Mouse (Mus musculus) CH12.LX (cell line): ENCODE measurements around the gene Kalrn. TPM values are rescaled to one million over a fixed set of nuclear protein-coding genes. Genes with fewer than 3 reads are reported as not detected.

Source experiments
- DNase-seq: peaks from one replicate; pipeline ENCODE4 v3.0.0-alpha.2; 2013; ENCODE audit errors: extremely low read depth
- H3K27ac ChIP-seq: 2 replicates; pipeline ENCODE4 v1.5.1; 2012; ENCODE audit warnings: low read depth, mild to moderate bottlenecking, control low read depth, moderate library complexity; ENCODE audit not compliant: insufficient read depth
- H3K27me3 ChIP-seq: replicated peaks from 2 replicates; pipeline ENCODE3; 2012; ENCODE audit warnings: inconsistent platforms
- H3K36me3 ChIP-seq, 2 experiments: replicated peaks in 1 of 2; 2 replicates each; pipeline versions ENCODE3 to v1.6.1; 2012; ENCODE audit warnings: inconsistent platforms in 1 of 2, low read length in 1 of 2, mild to moderate bottlenecking in 1 of 2, mixed read lengths in 1 of 2, moderate library complexity in 1 of 2; ENCODE audit not compliant: control insufficient read depth in 1 of 2, insufficient read depth in 1 of 2
- H3K4me1 ChIP-seq, 2 experiments: 2 replicates each; pipeline ENCODE4 v1.6.1; 2012; ENCODE audit warnings: inconsistent platforms in 1 of 2, moderate library complexity in 1 of 2; ENCODE audit not compliant: insufficient read depth in 2 of 2, control insufficient read depth in 1 of 2
- H3K4me2 ChIP-seq: 2 replicates; pipeline ENCODE4 v1.6.1; 2012; ENCODE audit warnings: low read depth, mild to moderate bottlenecking, control low read depth; ENCODE audit not compliant: poor library complexity, insufficient read depth, severe bottlenecking
- H3K4me3 ChIP-seq, 3 experiments: fragments of 150-350 bp in 1 of 3; sonication (generic) in 1 of 3; replicated peaks in 1 of 3; 2 replicates each; pipeline versions ENCODE3 to v1.5.1; 2011 to 2012; ENCODE audit warnings: low read depth in 2 of 3, low read length in 2 of 3, mild to moderate bottlenecking in 2 of 3, moderate library complexity in 2 of 3, control low read depth in 1 of 3, improper control_type of control experiment in 1 of 3, inconsistent platforms in 1 of 3, mixed read lengths in 1 of 3; ENCODE audit not compliant: poor library complexity in 1 of 3
- H3K79me2 ChIP-seq: replicated peaks from 2 replicates; pipeline ENCODE4 v1.6.1; 2012; ENCODE audit warnings: mild to moderate bottlenecking, moderate library complexity; ENCODE audit not compliant: control insufficient read depth, poor library complexity, insufficient read depth, severe bottlenecking; ENCODE audit errors: extremely low read depth
- H3K9ac ChIP-seq: 2 replicates; pipeline ENCODE4 v1.6.1; 2012; ENCODE audit warnings: low read depth, mild to moderate bottlenecking, control low read depth, moderate library complexity; ENCODE audit not compliant: insufficient read depth
- H3K9me3 ChIP-seq: replicated peaks from 2 replicates; pipeline ENCODE3; 2012; ENCODE audit warnings: low read length, inconsistent platforms, mixed read lengths
- CHD2 ChIP-seq: IDR thresholded peaks from 2 replicates; pipeline ENCODE4 v1.6.1; 2011; ENCODE audit warnings: low read length, improper control_type of control experiment
- EP300 ChIP-seq: IDR thresholded peaks from 2 replicates; pipeline ENCODE4 v1.6.1; 2011; ENCODE audit warnings: low read length, improper control_type of control experiment
- GABPA ChIP-seq: IDR thresholded peaks from 2 replicates; pipeline ENCODE4 v1.6.1; 2012; ENCODE audit warnings: low read depth, low read length, improper control_type of control experiment, inconsistent platforms; ENCODE audit not compliant: insufficient replicate concordance
- IRF4 ChIP-seq: IDR thresholded peaks from 2 replicates; pipeline ENCODE4 v1.6.1; 2014; ENCODE audit warnings: low read depth, mild to moderate bottlenecking, inconsistent platforms, low read length, improper control_type of control experiment
- JUN ChIP-seq: IDR thresholded peaks from 2 replicates; pipeline ENCODE4 v1.6.1; 2011; ENCODE audit warnings: low read depth, mild to moderate bottlenecking, low read length, improper control_type of control experiment, moderate library complexity; ENCODE audit not compliant: insufficient read depth
- JUND ChIP-seq: conservative IDR thresholded peaks from 2 replicates; pipeline ENCODE4 v1.6.1; 2011; ENCODE audit warnings: low read depth, low read length, improper control_type of control experiment
- MAFK ChIP-seq: IDR thresholded peaks from 2 replicates; pipeline ENCODE4 v1.6.1; 2011; ENCODE audit warnings: low read length, improper control_type of control experiment; ENCODE audit not compliant: insufficient replicate concordance
- MAZ ChIP-seq: IDR thresholded peaks from 2 replicates; pipeline ENCODE4 v1.6.1; 2012; ENCODE audit warnings: low read depth, mild to moderate bottlenecking, inconsistent platforms, low read length, improper control_type of control experiment, moderate library complexity
- PAX5 ChIP-seq: IDR thresholded peaks from 2 replicates; pipeline ENCODE4 v1.6.1; 2012; ENCODE audit warnings: low read length, inconsistent platforms, mixed read lengths
- POLR2A ChIP-seq: IDR thresholded peaks from 2 replicates; pipeline ENCODE4 v1.6.1; 2011; ENCODE audit warnings: low read depth, mild to moderate bottlenecking, improper control_type of control experiment, low read length
- RAD21 ChIP-seq: IDR thresholded peaks from 2 replicates; pipeline ENCODE4 v1.6.1; 2011; ENCODE audit warnings: low read depth, mild to moderate bottlenecking, low read length, improper control_type of control experiment, moderate library complexity
- SIN3A ChIP-seq: IDR thresholded peaks from 2 replicates; pipeline ENCODE4 v1.6.1; 2012; ENCODE audit warnings: low read length, improper control_type of control experiment, inconsistent platforms
- dilution Hi-C: fragments of 300-500 bp; cut with MboI; formaldehyde crosslinking; loops from 2 replicates; pipeline ENCODE4 v1.14.3; 2020; ENCODE audit warnings: low sequenced_read_pairs; ENCODE audit not compliant: extremely low pct_unique_long_range_greater_than_20kb, extremely low pct_ligation_motif_present
- in situ Hi-C: fragments of 300-500 bp; cut with MboI; formaldehyde crosslinking; loops from 3 replicates; pipeline ENCODE4 v1.14.3; 2019; ENCODE audit warnings: low sequenced_read_pairs, low pct_ligation_motif_present, low pct_unique_long_range_greater_than_20kb, mixed read lengths
- polyA plus RNA-seq: library from polyadenylated mRNA; unstranded; fragments of >175 nt; gene quantifications from 2 replicates; pipeline ENCODE4 v1.2.1, GENCODE M21; 2012; ENCODE audit warnings: low read depth; ENCODE audit not compliant: insufficient read length
- total RNA-seq, 2 experiments: library from RNA; depleted of rRNA; stranded (reverse); fragments of 300-350 nt in 1 of 2; fragments of >200 nt in 1 of 2; gene quantifications; 2 replicates each; pipeline ENCODE4 v1.2.3; 2012 to 2014

Gene Kalrn
- total and polyA plus RNA-seq, 3 experiments = 0.08 to 0.09 TPM; not detected in 1

- Histone ChIP-seq H3K9ac (no peak overlapping the region), H3K9me3 (no peaks in the 10 kb centered on the region), H3K4me2 (no peak overlapping the region), H3K79me2 (no peaks in the 10 kb centered on the region), H3K36me3 (no peaks in the 10 kb centered on the region), H3K27me3 (peaks cover 4% of the 10 kb centered on the region)
- DNase-seq = no peak
- TF ChIP-seq JUND = no peak
- no peak for TF ChIP-seq POLR2A
- no peak for TF ChIP-seq CHD2
- no peak for TF ChIP-seq RAD21
- TF ChIP-seq MAZ = no peak
- no peak for TF ChIP-seq GABPA
- no peak for TF ChIP-seq SIN3A
- no peak for TF ChIP-seq PAX5
- TF ChIP-seq JUN = no peak
- TF ChIP-seq, all 38 proteins: peak for 0
- H3K4me3 ChIP-seq = no peak overlapping the region
- dilution Hi-C loops (no loop called here), in situ Hi-C loops (loop anchor here (5.0 kb wide), 1 partner anchor 130 kb away; no protein-coding TSS in a partner anchor)
- H3K27ac ChIP-seq = no peak overlapping the region
- H3K4me1 ChIP-seq = peaks cover 23 to 46% of the 10 kb centered on the region in 2 experiments
These were observed 586.3 kb downstream of the Kalrn start for GRCm38 (mm10) chr16:33986993-33987392.

GRCm38 (mm10) chr16:33985372-33985771 is 588.0 kb downstream of the Kalrn start:
- peaks cover 14 to 30% of the 10 kb centered on the region in 2 experiments; a peak in 3 of 4 replicates for H3K4me1 ChIP-seq
- peaks cover 4% of the 10 kb centered on the region for H3K27me3 ChIP-seq
- no peaks in the 10 kb centered on the region for H3K36me3 ChIP-seq
- H3K4me3 ChIP-seq = no peak overlapping the region
- no peaks in the 10 kb centered on the region for H3K9me3 ChIP-seq
- H3K79me2 ChIP-seq = no peaks in the 10 kb centered on the region
- TF ChIP-seq IRF4 = no peak
- TF ChIP-seq EP300 = 0 out of 2 replicates have a peak, but pooled peaks have one; percentile 12
- peak overlapping the region; percentile 39; the same call in 1 of the 2 replicates for H3K4me2 ChIP-seq
- DNase-seq = no peak
- no peak overlapping the region for H3K27ac ChIP-seq
- dilution Hi-C loops = no loop called here
- no peak overlapping the region for H3K9ac ChIP-seq
- in situ Hi-C loops = loop anchor here (5.0 kb wide), 1 partner anchor 132 kb away; no protein-coding TSS in a partner anchor

GRCm38 (mm10) chr16:33983712-33984111 is 589.6 kb downstream of the Kalrn start:
- dilution Hi-C loops (no loop called here), in situ Hi-C loops (no loop called here)
- Histone ChIP-seq H3K4me1 (peaks cover 11 to 18% of the 10 kb centered on the region in 2 experiments; a peak in 3 of 4 replicates), H3K27me3 (peaks cover under 1% of the 10 kb centered on the region), H3K79me2 (no peaks in the 10 kb centered on the region), H3K4me2 (no peak overlapping the region), H3K4me3 (no peak overlapping the region), H3K27ac (no peak overlapping the region), H3K9ac (no peak overlapping the region), H3K9me3 (no peaks in the 10 kb centered on the region), H3K36me3 (no peaks in the 10 kb centered on the region)
- no peak for DNase-seq
- 0 out of 2 replicates have a peak, but pooled peaks have one; percentile 15 for TF ChIP-seq PAX5
- TF ChIP-seq MAFK = no peak
